Mouse (Mus musculus): ENCODE results near the gene Cxcl9. TPM values are rescaled to one million over a fixed set of nuclear protein-coding genes. Genes with fewer than 3 reads are reported as not detected.

Gene Cxcl9
- polyA plus RNA-seq, 1 experiment from 2014 or later = not detected

DNA sequence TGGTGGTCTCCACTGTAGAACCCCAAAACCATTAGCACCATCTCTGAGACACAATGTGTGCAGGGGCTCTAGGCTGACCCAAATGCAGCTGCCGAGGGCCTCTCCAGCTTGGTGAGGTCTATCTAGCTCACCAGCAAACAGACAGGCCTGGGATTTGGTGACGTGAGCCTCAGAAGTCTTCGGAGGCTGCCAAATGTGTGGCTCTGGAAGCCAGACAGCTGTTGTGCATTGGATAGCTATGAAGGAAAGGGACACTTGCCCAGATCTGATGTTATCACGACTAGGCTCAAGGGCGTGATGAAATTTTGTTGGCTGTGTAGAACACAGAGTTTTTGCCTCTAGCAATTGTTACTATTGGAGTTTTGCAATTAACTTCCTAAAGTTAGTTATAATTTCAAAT, 4.6 kb downstream of the Cxcl9 start:
- ATAC-seq = no peak
- WGBS = 81% methylated on average over 5 of the region's 5 CpGs

DNA sequence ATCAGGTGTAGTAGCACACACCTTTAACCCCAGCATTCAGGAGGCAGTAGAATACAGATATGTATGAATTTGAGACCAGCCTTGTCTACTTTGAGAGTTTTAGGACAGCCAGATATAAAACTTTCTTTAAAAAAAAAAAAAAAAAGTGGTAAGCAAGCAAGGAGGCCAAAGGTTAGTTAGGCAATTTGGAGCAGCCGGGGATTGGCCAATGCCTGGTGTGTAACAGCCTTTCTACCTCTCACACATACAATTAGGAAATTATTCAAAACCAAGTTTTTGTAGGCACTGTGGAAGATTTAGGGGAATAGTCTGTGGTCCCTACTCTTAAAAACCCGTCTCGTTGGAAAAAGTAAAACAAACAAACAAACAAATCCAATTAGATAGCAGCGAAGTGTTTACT, 5.3 kb downstream of the Cxcl9 start:
- Histone ChIP-seq H3K4me1 (ENCODE audit: control insufficient read depth, insufficient read depth, low read depth, low read length) (no peaks in the 10 kb centered on the region), H3K4me2 (ENCODE audit: low read length) (no peak overlapping the region), H3K9me3 (ENCODE audit: control insufficient read depth, low read length) (no peaks in the 10 kb centered on the region), H3K9ac (ENCODE audit: low read depth, low read length) (no peak overlapping the region), H3K27me3 (replicated peaks; ENCODE audit: control insufficient read depth, insufficient read depth, low read length) (no peaks in the 10 kb centered on the region), H3K36me3 (ENCODE audit: control insufficient read depth, insufficient read depth, low read length) (no peaks in the 10 kb centered on the region), H3K4me3 (ENCODE audit: low read length) (no peak overlapping the region), H3K27ac (ENCODE audit: low read depth, low read length) (no peak overlapping the region)
- ATAC-seq = no peak
- WGBS = 90% methylated on average over 4 of the region's 4 CpGs

More for the DNA sequence above, 4.6 kb downstream of the Cxcl9 start:
- Histone ChIP-seq H3K9ac (ENCODE audit: low read depth, low read length) (no peak overlapping the region), H3K4me2 (ENCODE audit: low read length) (no peak overlapping the region), H3K36me3 (ENCODE audit: control insufficient read depth, insufficient read depth, low read length) (no peaks in the 10 kb centered on the region), H3K9me3 (ENCODE audit: control insufficient read depth, low read length) (no peaks in the 10 kb centered on the region), H3K4me1 (ENCODE audit: control insufficient read depth, insufficient read depth, low read depth, low read length) (no peaks in the 10 kb centered on the region), H3K4me3 (ENCODE audit: low read length) (no peak overlapping the region), H3K27ac (ENCODE audit: low read depth, low read length) (no peak overlapping the region), H3K27me3 (replicated peaks; ENCODE audit: control insufficient read depth, insufficient read depth, low read length) (no peaks in the 10 kb centered on the region)

- no peaks in the 10 kb centered on the region for H3K36me3 ChIP-seq (ENCODE audit: control insufficient read depth, insufficient read depth, low read length)
- H3K4me3 ChIP-seq (ENCODE audit: low read length) = no peak overlapping the region
- no peaks in the 10 kb centered on the region for H3K9me3 ChIP-seq (ENCODE audit: control insufficient read depth, low read length)
- H3K9ac ChIP-seq (ENCODE audit: low read depth, low read length) = no peak overlapping the region
- H3K27ac ChIP-seq (ENCODE audit: low read depth, low read length) = no peak overlapping the region
- H3K27me3 ChIP-seq (replicated peaks; ENCODE audit: control insufficient read depth, insufficient read depth, low read length) = no peaks in the 10 kb centered on the region
- no peaks in the 10 kb centered on the region for H3K4me1 ChIP-seq (ENCODE audit: control insufficient read depth, insufficient read depth, low read depth, low read length)
- no peak overlapping the region for H3K4me2 ChIP-seq (ENCODE audit: low read length)
- WGBS = 69% methylated on average over 8 of the region's 8 CpGs
- ATAC-seq = no peak
Measured at GRCm38 (mm10) chr5:92321631-92322400, 6.1 kb downstream of the Cxcl9 start.

- H3K9me3 ChIP-seq (ENCODE audit: control insufficient read depth, low read length) = no peaks in the 10 kb centered on the region
- no peaks in the 10 kb centered on the region for H3K27me3 ChIP-seq (replicated peaks; ENCODE audit: control insufficient read depth, insufficient read depth, low read length)
- WGBS = 95% methylated on average over 14 of the region's 14 CpGs
- no peak overlapping the region for H3K4me2 ChIP-seq (ENCODE audit: low read length)
- no peak overlapping the region for H3K27ac ChIP-seq (ENCODE audit: low read depth, low read length)
- ATAC-seq = no peak
- no peak overlapping the region for H3K9ac ChIP-seq (ENCODE audit: low read depth, low read length)
- H3K4me1 ChIP-seq (ENCODE audit: control insufficient read depth, insufficient read depth, low read depth, low read length) = no peaks in the 10 kb centered on the region
- no peaks in the 10 kb centered on the region for H3K36me3 ChIP-seq (ENCODE audit: control insufficient read depth, insufficient read depth, low read length)
- no peak overlapping the region for H3K4me3 ChIP-seq (ENCODE audit: low read length)
Measured at GRCm38 (mm10) chr5:92318596-92318995, 9.3 kb downstream of the Cxcl9 start.

- H3K4me2 ChIP-seq (ENCODE audit: low read length) = no peak overlapping the region
- no peaks in the 10 kb centered on the region for H3K9me3 ChIP-seq (ENCODE audit: control insufficient read depth, low read length)
- WGBS = 86% methylated on average over 7 of the region's 7 CpGs
- H3K27me3 ChIP-seq (replicated peaks; ENCODE audit: control insufficient read depth, insufficient read depth, low read length) = no peaks in the 10 kb centered on the region
- no peak overlapping the region for H3K27ac ChIP-seq (ENCODE audit: low read depth, low read length)
- no peaks in the 10 kb centered on the region for H3K4me1 ChIP-seq (ENCODE audit: control insufficient read depth, insufficient read depth, low read depth, low read length)
- ATAC-seq = no peak
- no peak overlapping the region for H3K4me3 ChIP-seq (ENCODE audit: low read length)
- no peak overlapping the region for H3K9ac ChIP-seq (ENCODE audit: low read depth, low read length)
- no peaks in the 10 kb centered on the region for H3K36me3 ChIP-seq (ENCODE audit: control insufficient read depth, insufficient read depth, low read length)
Measured at GRCm38 (mm10) chr5:92318119-92318518, 9.8 kb downstream of the Cxcl9 start.

DNA sequence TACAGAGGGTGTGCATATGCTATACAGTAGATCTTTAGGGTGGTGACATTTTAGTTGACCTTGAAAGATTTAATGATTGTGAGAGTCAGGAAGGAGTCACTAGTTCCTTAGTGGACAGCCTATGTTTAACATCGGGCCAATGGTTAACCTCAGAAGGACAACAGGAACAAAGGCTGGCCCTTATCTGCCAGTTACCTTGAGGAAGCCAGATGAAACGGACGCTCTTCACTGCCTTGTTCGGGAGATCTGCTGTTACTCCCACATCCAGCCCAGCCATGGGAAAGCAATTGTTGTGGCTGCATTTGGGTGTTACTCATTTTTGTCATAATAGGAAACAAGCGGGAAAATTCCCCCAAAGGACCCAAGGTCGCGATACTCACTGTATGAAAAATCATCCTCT, 14.1 kb downstream of the Cxcl9 start:
- H3K9me3 ChIP-seq (ENCODE audit: control insufficient read depth, low read length) = no peaks in the 10 kb centered on the region
- H3K27ac ChIP-seq (ENCODE audit: low read depth, low read length) = no peak overlapping the region
- no peak overlapping the region for H3K9ac ChIP-seq (ENCODE audit: low read depth, low read length)
- H3K27me3 ChIP-seq (replicated peaks; ENCODE audit: control insufficient read depth, insufficient read depth, low read length) = no peaks in the 10 kb centered on the region
- WGBS = 83% methylated on average over 7 of the region's 7 CpGs
- ATAC-seq = no peak
- no peaks in the 10 kb centered on the region for H3K36me3 ChIP-seq (ENCODE audit: control insufficient read depth, insufficient read depth, low read length)
- H3K4me2 ChIP-seq (ENCODE audit: low read length) = no peak overlapping the region
- no peak overlapping the region for H3K4me3 ChIP-seq (ENCODE audit: low read length)
- H3K4me1 ChIP-seq (ENCODE audit: control insufficient read depth, insufficient read depth, low read depth, low read length) = peaks cover 9% of the 10 kb centered on the region

DNA sequence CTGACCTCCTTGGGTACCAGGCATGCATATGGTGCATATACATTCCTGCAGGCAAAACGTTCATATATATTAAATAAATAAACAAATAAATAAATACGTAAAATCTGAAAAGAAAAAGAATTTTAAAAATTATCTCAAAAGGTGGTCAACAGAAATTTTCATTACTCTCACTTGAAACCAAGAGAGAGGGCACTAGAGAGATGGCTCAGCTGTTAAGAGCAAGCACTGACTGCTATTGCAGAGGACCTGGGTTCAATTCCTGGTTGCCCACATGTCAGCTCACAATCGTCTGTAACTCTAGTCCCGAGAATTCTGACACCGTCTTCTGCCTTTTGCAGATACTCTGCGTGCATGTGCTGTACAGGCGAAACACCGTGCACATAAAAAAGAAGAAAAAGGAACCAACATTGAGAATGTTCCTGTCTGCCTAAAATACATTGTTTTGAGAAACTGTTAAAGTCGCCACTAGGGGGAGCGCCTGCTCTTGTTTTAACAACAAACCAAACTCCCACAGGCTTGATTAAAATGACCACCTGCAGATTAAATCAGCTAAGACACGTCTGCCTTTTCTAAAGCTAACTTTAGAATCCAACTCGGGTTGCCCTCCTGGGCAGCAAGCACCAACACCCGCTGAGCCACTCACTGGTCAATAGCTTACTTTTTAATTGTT, 15.7 kb downstream of the Cxcl9 start:
- WGBS = 14% methylated on average over 13 of the region's 13 CpGs
- Histone ChIP-seq H3K4me2 (ENCODE audit: low read length) (0 out of 2 replicates have a peak overlapping the region, but pooled peaks have one; percentile 20), H3K4me1 (ENCODE audit: control insufficient read depth, insufficient read depth, low read depth, low read length) (peaks cover 14% of the 10 kb centered on the region), H3K4me3 (ENCODE audit: low read length) (no peak overlapping the region), H3K9me3 (ENCODE audit: control insufficient read depth, low read length) (no peaks in the 10 kb centered on the region), H3K27me3 (replicated peaks; ENCODE audit: control insufficient read depth, insufficient read depth, low read length) (no peaks in the 10 kb centered on the region), H3K9ac (ENCODE audit: low read depth, low read length) (no peak overlapping the region), H3K36me3 (ENCODE audit: control insufficient read depth, insufficient read depth, low read length) (no peaks in the 10 kb centered on the region), H3K27ac (ENCODE audit: low read depth, low read length) (no peak overlapping the region)
- no peak for ATAC-seq

DNA sequence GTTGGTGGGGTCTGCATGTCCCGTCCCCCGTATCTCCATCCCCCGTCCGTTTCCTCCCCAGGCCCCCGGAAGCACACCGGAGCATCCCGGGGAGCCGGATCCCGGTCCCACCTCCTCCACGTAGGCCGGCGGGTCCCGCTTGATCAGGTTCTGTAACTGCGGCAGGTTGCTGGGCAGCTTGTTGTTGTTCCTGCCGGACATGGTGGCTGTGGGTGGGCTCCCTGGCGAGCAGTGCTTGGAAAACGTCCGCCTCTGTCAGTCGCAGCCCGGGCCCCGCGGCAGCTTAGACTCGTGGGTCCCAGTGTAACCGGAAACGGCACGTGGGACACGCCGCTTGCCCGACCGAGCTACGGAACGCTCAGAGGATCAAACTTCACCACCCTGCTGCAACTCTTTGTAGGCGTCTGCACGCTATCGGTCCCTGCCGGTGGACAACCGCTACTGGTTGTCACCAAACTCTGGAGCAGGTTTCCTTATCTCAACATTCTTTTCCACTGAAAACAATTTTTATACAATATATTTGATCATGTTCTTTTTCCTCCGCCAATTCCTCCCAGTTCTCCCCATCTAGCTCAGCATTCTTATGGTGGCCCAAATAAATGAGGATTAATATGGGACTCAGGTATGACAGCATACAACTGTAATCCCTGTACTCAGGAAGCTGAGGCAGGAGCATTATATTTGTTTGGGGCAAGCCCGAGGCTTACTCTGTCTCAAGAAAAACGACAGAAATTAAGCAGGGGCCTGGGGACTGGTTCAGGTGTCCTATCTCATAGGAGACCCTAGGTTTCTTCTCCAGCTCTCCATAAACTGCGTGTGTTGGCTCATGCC, 18.0 kb downstream of the Cxcl9 start, which contains the start of gene Sdad1:
Sdad1 (minus strand) TSS at position 799 of the 831 bp plus-strand sequence.
- WGBS = 3% methylated on average over 40 of the region's 41 CpGs
- peak; percentile 97 for ATAC-seq
- peak within 1 kb of the TSS; percentile 68 for H3K4me2 ChIP-seq (ENCODE audit: low read length)
- H3K9me3 ChIP-seq (ENCODE audit: control insufficient read depth, low read length) = no peaks in the 10 kb centered on the region
- peak within 1 kb of the TSS; percentile 79 for H3K27ac ChIP-seq (ENCODE audit: low read depth, low read length)
- H3K4me3 ChIP-seq (ENCODE audit: low read length) = peak within 1 kb of the TSS; percentile 83
- peak within 1 kb of the TSS; percentile 79 for H3K9ac ChIP-seq (ENCODE audit: low read depth, low read length)
- peaks cover 6% of the 10 kb centered on the region for H3K36me3 ChIP-seq (ENCODE audit: control insufficient read depth, insufficient read depth, low read length)
- H3K4me1 ChIP-seq (ENCODE audit: control insufficient read depth, insufficient read depth, low read depth, low read length) = peaks cover 14% of the 10 kb centered on the region
- H3K27me3 ChIP-seq (replicated peaks; ENCODE audit: control insufficient read depth, insufficient read depth, low read length) = no peaks in the 10 kb centered on the region

DNA sequence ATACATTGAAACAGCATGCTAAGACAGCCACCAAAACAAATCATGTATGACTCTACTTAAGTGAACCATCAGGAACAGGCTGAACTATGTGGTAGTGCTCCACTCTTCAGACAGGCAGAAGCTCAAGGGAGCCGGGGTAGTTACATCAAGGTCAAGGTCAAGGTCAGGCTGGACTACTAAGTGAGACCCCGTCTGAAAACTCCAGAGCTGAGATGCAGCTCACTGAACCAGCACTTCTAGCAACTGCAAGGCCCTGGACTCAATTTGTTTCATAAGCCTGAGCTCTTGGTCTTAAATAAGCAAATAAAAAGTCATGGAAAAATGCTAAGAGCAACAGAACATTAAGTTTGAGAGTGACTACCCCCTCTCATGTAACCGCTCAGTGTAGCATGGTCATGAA, 23.6 kb downstream of the Cxcl9 start:
- Histone ChIP-seq H3K27me3 (replicated peaks; ENCODE audit: control insufficient read depth, insufficient read depth, low read length) (no peaks in the 10 kb centered on the region), H3K4me1 (ENCODE audit: control insufficient read depth, insufficient read depth, low read depth, low read length) (peaks cover 10% of the 10 kb centered on the region), H3K4me2 (ENCODE audit: low read length) (no peak overlapping the region), H3K4me3 (ENCODE audit: low read length) (no peak overlapping the region), H3K36me3 (ENCODE audit: control insufficient read depth, insufficient read depth, low read length) (peaks cover 45% of the 10 kb centered on the region), H3K9ac (ENCODE audit: low read depth, low read length) (no peak overlapping the region), H3K27ac (ENCODE audit: low read depth, low read length) (no peak overlapping the region), H3K9me3 (ENCODE audit: control insufficient read depth, low read length) (no peaks in the 10 kb centered on the region)
- ATAC-seq = no peak
- 90% methylated on average over 3 of the region's 3 CpGs for WGBS
